Mouse (Mus musculus): ENCODE measurements at regions not wholly inside any gene's neighbourhood (a gene's known extent, or its start where the extent isn't known, plus 50 kb on each side); places are given as distances from the start of the nearest gene placed in this dataset.
A peak's percentile ranks its signal among the peaks of the same experiment; 100 is the strongest.

GRCm38 (mm10) chr8:56202342-56202741 is 92.0 kb upstream of the Hpgd start:
- DNase-seq: no peak

GRCm38 (mm10) chr8:56211922-56212635 is 82.3 kb upstream of the Hpgd start:
- no peak for DNase-seq

GRCm38 (mm10) chr8:56218837-56219236 is 75.5 kb upstream of the Hpgd start:
- no peak for DNase-seq

- peak; percentile 23 to 49 for DNase-seq
These were observed 75.0 kb upstream of the Hpgd start for GRCm38 (mm10) chr8:56219391-56219790.

GRCm38 (mm10) chr8:56223010-56223409 is 71.4 kb upstream of the Hpgd start:
- DNase-seq: peak; percentile 6 to 19

GRCm38 (mm10) chr8:56230645-56231330 is 63.6 kb upstream of the Hpgd start:
- DNase-seq: no peak

GRCm38 (mm10) chr8:56231930-56232329 is 62.5 kb upstream of the Hpgd start:
- peak; percentile 51 to 62 for DNase-seq

- peak; percentile 13 to 57 for DNase-seq
These were observed 61.8 kb upstream of the Hpgd start for GRCm38 (mm10) chr8:56232552-56232951.

- no peak for DNase-seq
These were observed 60.6 kb upstream of the Hpgd start for GRCm38 (mm10) chr8:56233816-56234215.

GRCm38 (mm10) chr8:56234238-56234637 is 60.1 kb upstream of the Hpgd start:
- no peak for DNase-seq

- DNase-seq: no peak
These were observed 51.1 kb upstream of the Hpgd start for GRCm38 (mm10) chr8:56243330-56243729.

Measured in kidney, postnatal 36 days (tissue).